Mouse (Mus musculus): ENCODE data around the gene Manea. TPM values are rescaled to one million over a fixed set of nuclear protein-coding genes. Genes with fewer than 3 reads are reported as not detected.
"Not testable (repeated sequence)": the region's sequence is repeated elsewhere in the genome, so short reads cannot be mapped to it uniquely, and the experiment has no call there.

Gene Manea
- polyA plus RNA-seq, 2 experiments = 2.4 to 3.4 TPM

GRCm38 (mm10) chr4:26345080-26345479 is 1.6 kb downstream of the Manea start:
- no peaks in the 10 kb centered on the region for H3K27me3 ChIP-seq (ENCODE audit: control insufficient read depth, insufficient read depth, low read length)
- no peak overlapping the region for H3K9ac ChIP-seq (replicated peaks)
- H3K4me1 ChIP-seq (replicated peaks; ENCODE audit: control insufficient read depth in 2 of 2, insufficient read depth in 2 of 2, low read length in 1 of 2) = peaks cover 0 to 7% of the 10 kb centered on the region in 2 experiments; a peak in 2 of 4 replicates
- 48% methylated on average over 3 of the region's 3 CpGs for WGBS (ENCODE audit: insufficient replicate concordance)
- H3K36me3 ChIP-seq (replicated peaks; ENCODE audit: control insufficient read depth, insufficient read depth, low read depth) = no peaks in the 10 kb centered on the region
- no peak for TF ChIP-seq CTCF (IDR thresholded peaks at IDR 0.05; ENCODE audit: low read depth)
- TF ChIP-seq EP300 (IDR thresholded peaks at IDR 0.05; ENCODE audit: low read depth) = no peak
- ATAC-seq (ENCODE audit: insufficient read depth) (no peak), DNase-seq (ENCODE audit: low read depth in 3 of 3, low spot score in 3 of 3) (no peak)
- H3K4me3 ChIP-seq (ENCODE audit: insufficient read depth in 1 of 2, low read depth in 2 of 2, low read length in 2 of 2) = no peak overlapping the region
- H3K27ac ChIP-seq = no peak overlapping the region
- H3K4me2 ChIP-seq (ENCODE audit: low read depth) = peak overlapping the region; percentile 71
- no peaks in the 10 kb centered on the region for H3K9me3 ChIP-seq (ENCODE audit: control insufficient read depth, low read length)

- Histone ChIP-seq H3K27me3 (ENCODE audit: control insufficient read depth, insufficient read depth, low read length) (no peaks in the 10 kb centered on the region), H3K9ac (replicated peaks) (no peak overlapping the region), H3K9me3 (ENCODE audit: control insufficient read depth, low read length) (no peaks in the 10 kb centered on the region), H3K36me3 (replicated peaks; ENCODE audit: control insufficient read depth, insufficient read depth, low read depth) (no peaks in the 10 kb centered on the region), H3K4me2 (ENCODE audit: low read depth) (no peak overlapping the region), H3K27ac (no peak overlapping the region), H3K4me3 (ENCODE audit: insufficient read depth in 1 of 2, low read depth in 2 of 2, low read length in 2 of 2) (no peak overlapping the region), H3K4me1 (replicated peaks; ENCODE audit: control insufficient read depth in 2 of 2, insufficient read depth in 2 of 2, low read length in 1 of 2) (peaks cover 0 to 7% of the 10 kb centered on the region in 2 experiments; a peak in 2 of 4 replicates)
- ATAC-seq (ENCODE audit: insufficient read depth) (no peak), DNase-seq (ENCODE audit: low read depth in 3 of 3, low spot score in 3 of 3) (no peak)
- TF ChIP-seq CTCF (IDR thresholded peaks at IDR 0.05; ENCODE audit: low read depth) = no peak
- TF ChIP-seq EP300 (IDR thresholded peaks at IDR 0.05; ENCODE audit: low read depth) = no peak
These were observed 4.3 kb downstream of the Manea start for GRCm38 (mm10) chr4:26342346-26342745.

- no peak overlapping the region for H3K4me2 ChIP-seq (ENCODE audit: low read depth)
These were observed 8.1 kb downstream of the Manea start for GRCm38 (mm10) chr4:26338604-26339003.

DNA sequence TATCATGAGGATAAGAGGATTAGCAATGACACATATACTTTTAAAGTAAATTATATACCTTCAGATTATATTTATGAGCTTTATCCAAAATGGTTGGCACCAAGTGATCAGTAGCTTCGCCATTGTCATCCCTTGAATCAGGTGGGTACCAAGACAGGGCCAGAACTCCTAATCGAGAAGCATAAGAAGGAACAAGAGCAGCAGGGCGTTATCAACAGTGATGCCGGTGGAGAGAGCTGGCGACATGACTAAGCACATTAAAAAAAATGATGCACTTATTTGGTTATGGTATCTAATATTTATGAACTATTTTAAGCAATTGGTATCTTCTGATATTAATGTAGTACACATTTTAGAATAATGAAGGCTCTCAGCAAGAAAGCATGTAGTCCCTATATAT is 10.1 kb downstream of the Manea start:
- H3K4me2 ChIP-seq (ENCODE audit: low read depth) = no peak overlapping the region
- H3K4me1 ChIP-seq (replicated peaks; ENCODE audit: control insufficient read depth in 2 of 2, insufficient read depth in 2 of 2, low read length in 1 of 2) = no peaks in the 10 kb centered on the region
- no peaks in the 10 kb centered on the region for H3K36me3 ChIP-seq (replicated peaks; ENCODE audit: control insufficient read depth, insufficient read depth, low read depth)
- no peak for TF ChIP-seq CTCF (IDR thresholded peaks at IDR 0.05; ENCODE audit: low read depth)
- TF ChIP-seq EP300 (IDR thresholded peaks at IDR 0.05; ENCODE audit: low read depth) = no peak
- no peak overlapping the region for H3K4me3 ChIP-seq (ENCODE audit: insufficient read depth in 1 of 2, low read depth in 2 of 2, low read length in 2 of 2)
- no peak overlapping the region for H3K27ac ChIP-seq
- 72% methylated on average over 5 of the region's 5 CpGs for WGBS (ENCODE audit: insufficient replicate concordance)
- no peak overlapping the region for H3K9ac ChIP-seq (replicated peaks)
- no peak for ATAC-seq (ENCODE audit: insufficient read depth)
- no peaks in the 10 kb centered on the region for H3K27me3 ChIP-seq (ENCODE audit: control insufficient read depth, insufficient read depth, low read length)
- DNase-seq (ENCODE audit: low read depth in 3 of 3, low spot score in 3 of 3) = no peak
- H3K9me3 ChIP-seq (ENCODE audit: control insufficient read depth, low read length) = no peaks in the 10 kb centered on the region

More at GRCm38 (mm10) chr4:26338604-26339003, 8.1 kb downstream of the Manea start:
- DNase-seq (ENCODE audit: low read depth in 3 of 3, low spot score in 3 of 3) = no peak
- no peak for ATAC-seq (ENCODE audit: insufficient read depth)
- Histone ChIP-seq H3K27me3 (ENCODE audit: control insufficient read depth, insufficient read depth, low read length) (no peaks in the 10 kb centered on the region), H3K4me3 (ENCODE audit: insufficient read depth in 1 of 2, low read depth in 2 of 2, low read length in 2 of 2) (no peak overlapping the region), H3K4me1 (replicated peaks; ENCODE audit: control insufficient read depth in 2 of 2, insufficient read depth in 2 of 2, low read length in 1 of 2) (peaks cover 0 to 2% of the 10 kb centered on the region in 2 experiments; a peak in 1 of 4 replicates), H3K9me3 (ENCODE audit: control insufficient read depth, low read length) (no peaks in the 10 kb centered on the region), H3K27ac (no peak overlapping the region), H3K9ac (replicated peaks) (no peak overlapping the region), H3K36me3 (replicated peaks; ENCODE audit: control insufficient read depth, insufficient read depth, low read depth) (no peaks in the 10 kb centered on the region)
- 65% methylated on average over 5 of the region's 5 CpGs for WGBS (ENCODE audit: insufficient replicate concordance)
- TF ChIP-seq CTCF (IDR thresholded peaks at IDR 0.05; ENCODE audit: low read depth) (no peak), EP300 (IDR thresholded peaks at IDR 0.05; ENCODE audit: low read depth) (no peak)

DNA sequence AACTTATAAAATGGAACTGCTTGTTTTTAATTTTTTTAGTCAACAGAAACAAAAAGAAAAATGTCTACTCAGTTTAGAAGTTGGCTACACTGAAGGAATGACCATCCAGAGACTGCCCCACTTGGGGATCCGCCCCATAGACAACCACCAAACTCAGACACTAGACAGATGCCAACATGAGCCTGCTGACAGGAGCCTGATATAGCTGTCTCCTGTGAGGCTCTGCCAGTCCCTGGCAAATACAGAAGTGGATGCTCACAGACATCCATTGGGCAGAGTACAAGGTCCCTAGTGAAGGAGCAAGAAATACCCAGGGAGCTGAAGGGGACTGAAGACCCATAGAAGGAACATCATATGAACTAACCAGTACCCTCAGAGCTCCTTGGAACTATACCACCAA is 42.0 kb downstream of the Manea start:
- 57% methylated on average over 1 of the region's 1 CpGs for WGBS (ENCODE audit: insufficient replicate concordance)
- H3K9ac ChIP-seq (replicated peaks); ATAC-seq (ENCODE audit: insufficient read depth); H3K27ac ChIP-seq; H3K4me2 ChIP-seq (ENCODE audit: low read depth); DNase-seq (ENCODE audit: low read depth in 3 of 3, low spot score in 3 of 3); H3K27me3 ChIP-seq (ENCODE audit: control insufficient read depth, insufficient read depth, low read length); H3K9me3 ChIP-seq (ENCODE audit: control insufficient read depth, low read length); H3K36me3 ChIP-seq (replicated peaks; ENCODE audit: control insufficient read depth, insufficient read depth, low read depth); H3K4me3 ChIP-seq (ENCODE audit: insufficient read depth in 1 of 2, low read depth in 2 of 2, low read length in 2 of 2); H3K4me1 ChIP-seq (replicated peaks; ENCODE audit: control insufficient read depth in 2 of 2, insufficient read depth in 2 of 2, low read length in 1 of 2): not testable (repeated sequence)
